Mouse (Mus musculus): ENCODE measurements around the gene Oas2. TPM values are rescaled to one million over a fixed set of nuclear protein-coding genes. Genes with fewer than 3 reads are reported as not detected.

Oas2 gene
- polyA plus RNA-seq, 1 experiment from 2014 or later: 26.5 TPM

- no peak overlapping the region for H3K27ac ChIP-seq
- no peak overlapping the region for H3K4me3 ChIP-seq (ENCODE audit: inconsistent target)
- 77% methylated on average over 15 of the region's 16 CpGs for WGBS (ENCODE audit: missing documents)
- H3K79me2 ChIP-seq (ENCODE audit: inconsistent target): no peaks in the 10 kb centered on the region
- H3K36me3 ChIP-seq (ENCODE audit: inconsistent target): no peaks in the 10 kb centered on the region
Observed at GRCm38 (mm10) chr5:120696057-120696743, 53.5 kb downstream of the Oas2 start.

GRCm38 (mm10) chr5:120694695-120695074 lies 55.0 kb downstream of the Oas2 start:
- H3K79me2 ChIP-seq (ENCODE audit: inconsistent target): no peaks in the 10 kb centered on the region
- H3K36me3 ChIP-seq (ENCODE audit: inconsistent target): no peaks in the 10 kb centered on the region
- H3K4me3 ChIP-seq (ENCODE audit: inconsistent target): no peak overlapping the region
- WGBS (ENCODE audit: missing documents): 8% methylated on average over 41 of the region's 41 CpGs
- no peak overlapping the region for H3K27ac ChIP-seq

DNA sequence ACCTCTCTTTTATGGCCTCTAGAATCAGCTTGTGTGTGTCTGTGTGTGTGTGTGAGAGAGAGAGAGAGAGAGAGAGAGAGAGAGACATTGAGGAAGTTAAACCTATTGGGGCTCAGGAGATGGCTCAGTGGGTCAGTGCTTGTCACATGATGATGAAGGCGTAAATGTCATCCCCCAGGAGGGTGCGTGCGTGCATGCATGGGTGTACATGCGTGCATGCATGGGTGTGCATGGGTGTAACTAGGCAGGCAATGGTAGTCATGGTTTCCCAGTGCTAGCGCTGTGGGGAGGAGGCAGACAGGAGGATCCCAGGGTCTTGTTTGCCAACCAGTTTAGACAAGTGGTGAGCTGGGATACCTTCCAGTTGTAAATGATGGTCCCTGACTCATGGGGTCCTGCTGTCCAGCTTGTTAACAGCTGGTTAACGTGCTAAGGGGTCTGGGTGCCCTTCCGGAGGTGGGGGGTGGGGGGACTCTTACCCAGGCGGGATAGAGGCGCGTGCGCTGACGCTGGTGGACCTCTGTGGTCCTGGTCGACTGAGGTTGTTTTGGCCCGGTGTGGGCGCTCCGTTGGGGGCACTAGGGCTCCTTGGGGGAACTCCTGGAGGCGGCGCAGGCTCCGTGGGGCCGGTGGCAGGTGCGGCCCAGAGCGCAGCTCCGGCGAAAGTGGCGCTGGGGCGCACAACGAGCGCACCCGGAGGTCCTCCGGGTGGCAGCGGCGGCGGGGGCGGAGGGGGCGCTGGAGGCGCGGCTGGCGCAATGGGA lies 55.5 kb downstream of the Oas2 start:
- no peak overlapping the region for H3K4me3 ChIP-seq (ENCODE audit: inconsistent target)
- 12% methylated on average over 31 of the region's 38 CpGs for WGBS (ENCODE audit: missing documents)
- H3K27ac ChIP-seq: no peak overlapping the region

GRCm38 (mm10) chr5:120692034-120692433 lies 57.6 kb downstream of the Oas2 start:
- 77% methylated on average over 19 of the region's 19 CpGs for WGBS (ENCODE audit: missing documents)
- no peaks in the 10 kb centered on the region for H3K36me3 ChIP-seq (ENCODE audit: inconsistent target)
- H3K27ac ChIP-seq: no peak overlapping the region
- H3K79me2 ChIP-seq (ENCODE audit: inconsistent target): no peaks in the 10 kb centered on the region
- H3K4me3 ChIP-seq (ENCODE audit: inconsistent target): no peak overlapping the region

More for the DNA sequence above, 55.5 kb downstream of the Oas2 start:
- no peaks in the 10 kb centered on the region for H3K79me2 ChIP-seq (ENCODE audit: inconsistent target)
- H3K36me3 ChIP-seq (ENCODE audit: inconsistent target): no peaks in the 10 kb centered on the region

DNA sequence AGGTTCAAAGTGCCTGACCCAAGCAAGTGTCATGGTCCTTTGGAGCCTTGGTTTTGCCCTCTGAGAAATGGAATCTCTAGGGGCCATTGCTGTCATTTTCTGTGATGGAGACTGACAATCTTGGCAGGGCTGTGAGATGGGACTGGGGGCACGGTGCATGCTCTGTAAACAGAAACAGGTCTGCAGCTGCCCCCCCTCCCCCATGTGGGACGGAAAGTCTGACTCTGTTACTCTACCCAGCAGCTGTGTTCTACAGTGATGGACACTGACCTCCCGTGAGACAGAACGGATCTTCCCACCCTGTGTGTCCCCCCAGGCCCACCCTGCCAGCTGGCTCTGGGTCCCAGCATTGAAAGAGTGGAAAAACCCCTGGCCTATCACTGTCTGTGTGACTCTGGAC lies 59.2 kb downstream of the Oas2 start:
- no peaks in the 10 kb centered on the region for H3K79me2 ChIP-seq (ENCODE audit: inconsistent target)
- H3K36me3 ChIP-seq (ENCODE audit: inconsistent target): no peaks in the 10 kb centered on the region
- 94% methylated on average over 4 of the region's 4 CpGs for WGBS (ENCODE audit: missing documents)
- no peak overlapping the region for H3K27ac ChIP-seq
- H3K4me3 ChIP-seq (ENCODE audit: inconsistent target): no peak overlapping the region

GRCm38 (mm10) chr5:120688434-120688833 lies 61.2 kb downstream of the Oas2 start:
- no peaks in the 10 kb centered on the region for H3K79me2 ChIP-seq (ENCODE audit: inconsistent target)
- H3K27ac ChIP-seq: no peak overlapping the region
- H3K4me3 ChIP-seq (ENCODE audit: inconsistent target): no peak overlapping the region
- no peaks in the 10 kb centered on the region for H3K36me3 ChIP-seq (ENCODE audit: inconsistent target)
- 13% methylated on average over 4 of the region's 4 CpGs for WGBS (ENCODE audit: missing documents)

DNA sequence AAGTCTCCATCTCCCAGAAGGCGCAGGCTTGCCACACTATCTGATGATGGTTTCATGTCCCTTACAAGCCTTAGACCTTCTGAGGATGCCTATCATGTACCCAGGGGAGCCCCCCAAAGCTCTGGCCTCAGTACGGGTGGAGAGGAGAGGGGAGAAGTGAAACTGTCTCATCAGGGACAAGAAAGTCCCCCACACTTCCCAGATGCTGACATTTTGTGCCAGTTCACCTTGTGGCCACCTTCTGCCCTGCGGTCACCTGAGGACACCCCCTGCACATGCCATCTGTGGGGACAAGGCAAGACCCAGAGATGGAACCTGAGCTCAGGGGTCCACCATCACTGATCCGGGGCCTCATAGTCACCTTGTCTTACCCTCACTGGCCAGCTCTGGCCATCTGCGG lies 61.8 kb downstream of the Oas2 start:
- Histone ChIP-seq H3K36me3 (ENCODE audit: inconsistent target) (no peaks in the 10 kb centered on the region), H3K4me3 (ENCODE audit: inconsistent target) (no peak overlapping the region), H3K79me2 (ENCODE audit: inconsistent target) (no peaks in the 10 kb centered on the region), H3K27ac (no peak overlapping the region)
- WGBS (ENCODE audit: missing documents): 69% methylated on average over 5 of the region's 5 CpGs

DNA sequence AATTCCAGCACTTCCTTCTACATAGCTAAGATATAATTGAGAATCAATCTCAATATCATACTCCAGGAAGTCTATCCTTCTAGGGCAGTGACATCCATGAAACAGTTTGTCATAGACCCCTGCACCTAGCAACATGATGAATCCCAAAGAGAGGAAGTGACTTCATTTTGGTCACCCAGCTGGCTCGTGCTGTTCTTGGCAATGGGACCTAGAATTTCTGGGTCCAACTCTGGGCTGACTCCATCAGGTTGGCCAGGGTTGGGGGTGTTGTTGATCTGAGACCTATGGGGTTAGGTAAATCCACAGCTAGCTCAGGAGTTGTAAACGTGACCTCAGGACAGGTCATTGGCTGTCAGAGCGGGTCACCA lies 62.2 kb downstream of the Oas2 start:
- no peak overlapping the region for H3K27ac ChIP-seq
- no peaks in the 10 kb centered on the region for H3K79me2 ChIP-seq (ENCODE audit: inconsistent target)
- no peak overlapping the region for H3K4me3 ChIP-seq (ENCODE audit: inconsistent target)
- no peaks in the 10 kb centered on the region for H3K36me3 ChIP-seq (ENCODE audit: inconsistent target)
- 55% methylated on average over 3 of the region's 3 CpGs for WGBS (ENCODE audit: missing documents)

DNA sequence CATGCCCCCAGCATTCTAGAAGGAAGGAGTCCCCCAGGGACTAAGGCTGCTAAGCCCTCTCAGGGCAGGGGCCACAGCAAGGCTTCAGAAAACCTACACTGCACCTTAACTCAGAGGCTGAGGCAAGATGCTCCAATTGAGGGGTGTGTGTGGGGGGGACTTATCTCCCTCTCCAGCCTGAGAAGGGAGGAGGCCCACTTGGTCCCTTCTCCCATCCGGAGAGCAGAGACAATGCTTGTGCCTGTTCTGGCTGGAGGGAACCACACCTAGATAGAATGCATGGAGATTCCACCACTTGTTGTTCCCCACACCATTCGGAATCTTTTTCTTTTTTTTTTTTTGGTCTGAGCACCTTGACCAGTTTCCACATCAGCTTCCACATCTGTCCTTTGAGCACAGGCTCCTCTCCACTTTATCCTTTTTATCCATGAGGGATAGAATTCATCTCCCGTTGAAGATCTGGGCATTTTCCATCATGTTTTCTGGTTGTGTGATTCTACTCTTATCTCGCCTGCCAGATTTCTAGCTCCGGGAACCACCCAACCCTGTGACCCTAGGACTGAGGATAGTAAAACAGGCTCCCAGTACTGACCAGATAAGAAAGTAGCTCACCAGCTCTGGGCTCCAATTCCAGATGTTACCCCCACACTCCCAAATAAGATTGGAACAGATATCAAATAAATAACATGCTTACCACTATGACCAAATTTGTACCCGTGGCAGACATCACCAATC lies 62.7 kb downstream of the Oas2 start:
- WGBS (ENCODE audit: missing documents): 72% methylated on average over 6 of the region's 6 CpGs
- H3K79me2 ChIP-seq (ENCODE audit: inconsistent target): no peaks in the 10 kb centered on the region
- H3K4me3 ChIP-seq (ENCODE audit: inconsistent target): no peak overlapping the region
- no peak overlapping the region for H3K27ac ChIP-seq
- no peaks in the 10 kb centered on the region for H3K36me3 ChIP-seq (ENCODE audit: inconsistent target)

GRCm38 (mm10) chr5:120685678-120686077 lies 64.0 kb downstream of the Oas2 start:
- H3K36me3 ChIP-seq (ENCODE audit: inconsistent target): no peaks in the 10 kb centered on the region
- H3K79me2 ChIP-seq (ENCODE audit: inconsistent target): no peaks in the 10 kb centered on the region
- H3K4me3 ChIP-seq (ENCODE audit: inconsistent target): no peak overlapping the region
- 64% methylated on average over 8 of the region's 8 CpGs for WGBS (ENCODE audit: missing documents)
- H3K27ac ChIP-seq: no peak overlapping the region

DNA sequence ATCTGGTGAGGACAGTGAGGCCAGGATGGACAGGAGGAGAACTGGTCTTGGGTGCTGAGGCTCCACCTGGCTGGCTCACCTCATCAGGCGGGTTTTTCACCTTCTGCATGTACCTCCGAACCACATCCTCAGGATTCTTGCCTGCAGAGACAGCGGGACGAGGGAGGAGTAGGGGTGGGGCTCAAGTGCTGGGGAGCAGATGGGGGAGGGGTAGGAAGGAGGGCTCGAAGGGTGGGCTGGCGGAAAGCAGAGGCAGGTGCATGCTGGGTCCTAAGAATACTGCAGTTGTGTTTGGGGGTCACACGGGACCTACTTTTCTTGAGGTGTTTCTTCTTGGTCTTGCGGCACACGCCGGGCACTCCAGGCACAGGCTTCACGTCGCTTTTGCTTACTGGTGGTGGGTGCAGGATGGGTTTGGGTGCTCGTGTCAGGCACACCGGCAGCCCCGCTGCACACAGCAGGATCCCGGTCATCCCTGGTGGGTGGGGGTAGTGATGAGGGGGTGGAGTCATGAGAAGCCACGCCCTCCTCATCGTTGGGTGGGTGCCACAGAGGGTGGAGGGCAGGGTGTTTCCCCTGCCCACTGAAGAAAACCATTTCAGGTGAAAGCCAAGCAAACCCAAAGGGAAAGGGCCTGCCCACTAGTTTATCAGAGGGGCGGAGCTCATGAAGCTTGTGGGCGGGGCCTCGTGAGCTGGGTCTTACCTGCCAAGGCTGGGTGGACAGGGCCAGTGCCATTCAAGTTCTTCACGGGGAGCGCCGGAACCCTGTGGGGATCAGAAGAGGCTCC lies 66.5 kb downstream of the Oas2 start:
- 18% methylated on average over 21 of the region's 24 CpGs for WGBS (ENCODE audit: missing documents)
- Histone ChIP-seq H3K36me3 (ENCODE audit: inconsistent target) (no peaks in the 10 kb centered on the region), H3K27ac (no peak overlapping the region), H3K4me3 (ENCODE audit: inconsistent target) (no peak overlapping the region), H3K79me2 (ENCODE audit: inconsistent target) (no peaks in the 10 kb centered on the region)

- no peaks in the 10 kb centered on the region for H3K79me2 ChIP-seq (ENCODE audit: inconsistent target)
- no peak overlapping the region for H3K27ac ChIP-seq
- 88% methylated on average over 16 of the region's 18 CpGs for WGBS (ENCODE audit: missing documents)
- H3K4me3 ChIP-seq (ENCODE audit: inconsistent target): no peak overlapping the region
- no peaks in the 10 kb centered on the region for H3K36me3 ChIP-seq (ENCODE audit: inconsistent target)
Observed at GRCm38 (mm10) chr5:120680918-120681317, 68.7 kb downstream of the Oas2 start.

Measured in macrophage (primary cell).